ENCODE assay signal across 28 mouse cellular contexts in genomic region chr10:13971268-13971667, GRCm38 (mm10).
"Had no signal": no experiment of that assay in that cellular context is flagged by ENCODE, and none has a peak within 500 bp of the region (broad histone marks: within the 10 kb centered on the region; RNA-seq: fewer than 3 reads in every experiment).

No protein-coding gene starts in this region.

- H3K4me1 ChIP-seq: hindbrain, embryonic 12.5 days had no signal

- H3K27me3 ChIP-seq: heart, embryonic 12.5 days; hindbrain, embryonic 12.5 days; intestine, embryonic 15.5 days; kidney, embryonic 15.5 days; limb, embryonic 15.5 days had no signal

- H3K9ac ChIP-seq: heart, embryonic 12.5 days; hindbrain, embryonic 12.5 days; hindbrain, embryonic 14.5 days; intestine, embryonic 15.5 days; kidney, embryonic 15.5 days; limb, embryonic 13.5 days; limb, embryonic 15.5 days; liver, embryonic 12.5 days; liver, embryonic 14.5 days had no signal

- H3K4me2 ChIP-seq: heart, embryonic 12.5 days; hindbrain, embryonic 12.5 days; hindbrain, embryonic 14.5 days; intestine, embryonic 15.5 days; kidney, embryonic 15.5 days; limb, embryonic 13.5 days; limb, embryonic 15.5 days; liver, embryonic 12.5 days had no signal

- ATAC-seq: hindbrain, embryonic 16.5 days; inflammation-experienced regulatory T-cells, adult 6 months; intestine, embryonic 15.5 days; intestine, postnatal 0 days; liver, embryonic 12.5 days had no signal

- DNase-seq: gastrocnemius, postnatal 10 days; gastrocnemius, postnatal 36 days; heart, adult 11 months; heart, adult 2 months; heart, postnatal 10 days; heart, postnatal 4 days; kidney, adult 2 months; kidney, adult 9 months; kidney, postnatal 14 days; kidney, postnatal 36 days; layer of hippocampus, adult 9-11 months; layer of hippocampus, postnatal 36 days; left cerebral cortex, postnatal 4 days had no signal

- H3K9me3 ChIP-seq: heart, embryonic 10.5 days; heart, embryonic 12.5 days; hindbrain, embryonic 10.5 days; hindbrain, embryonic 12.5 days; intestine, embryonic 15.5 days; kidney, embryonic 15.5 days; limb, embryonic 13.5 days; limb, embryonic 15.5 days; liver, embryonic 12.5 days had no signal

- H3K4me3 ChIP-seq: heart, adult 2 months; heart, embryonic 10.5 days; heart, embryonic 12.5 days; hindbrain, embryonic 10.5 days; hindbrain, embryonic 12.5 days; intestine, embryonic 15.5 days; kidney, embryonic 15.5 days; limb, embryonic 13.5 days; limb, embryonic 15.5 days; liver, embryonic 12.5 days had no signal

- H3K36me3 ChIP-seq: heart, embryonic 10.5 days; heart, embryonic 12.5 days; hindbrain, embryonic 10.5 days; hindbrain, embryonic 12.5 days; intestine, embryonic 15.5 days; kidney, embryonic 15.5 days; limb, embryonic 13.5 days; limb, embryonic 15.5 days; liver, embryonic 12.5 days had no signal

- H3K27ac ChIP-seq: heart, adult 2 months; heart, embryonic 10.5 days; hindbrain, embryonic 10.5 days; hindbrain, embryonic 12.5 days; hindbrain, embryonic 14.5 days; intestine, embryonic 15.5 days; kidney, embryonic 15.5 days; kidney, postnatal 0 days; limb, embryonic 13.5 days; limb, embryonic 15.5 days; liver, embryonic 12.5 days; liver, embryonic 14.5 days had no signal
